Mouse (Mus musculus): ENCODE data around the gene Faap24. TPM values are rescaled to one million over a fixed set of nuclear protein-coding genes. Genes with fewer than 3 reads are reported as not detected.

Gene Faap24
- polyA plus RNA-seq, 1 experiment from 2014 or later: 21.7 TPM

DNA sequence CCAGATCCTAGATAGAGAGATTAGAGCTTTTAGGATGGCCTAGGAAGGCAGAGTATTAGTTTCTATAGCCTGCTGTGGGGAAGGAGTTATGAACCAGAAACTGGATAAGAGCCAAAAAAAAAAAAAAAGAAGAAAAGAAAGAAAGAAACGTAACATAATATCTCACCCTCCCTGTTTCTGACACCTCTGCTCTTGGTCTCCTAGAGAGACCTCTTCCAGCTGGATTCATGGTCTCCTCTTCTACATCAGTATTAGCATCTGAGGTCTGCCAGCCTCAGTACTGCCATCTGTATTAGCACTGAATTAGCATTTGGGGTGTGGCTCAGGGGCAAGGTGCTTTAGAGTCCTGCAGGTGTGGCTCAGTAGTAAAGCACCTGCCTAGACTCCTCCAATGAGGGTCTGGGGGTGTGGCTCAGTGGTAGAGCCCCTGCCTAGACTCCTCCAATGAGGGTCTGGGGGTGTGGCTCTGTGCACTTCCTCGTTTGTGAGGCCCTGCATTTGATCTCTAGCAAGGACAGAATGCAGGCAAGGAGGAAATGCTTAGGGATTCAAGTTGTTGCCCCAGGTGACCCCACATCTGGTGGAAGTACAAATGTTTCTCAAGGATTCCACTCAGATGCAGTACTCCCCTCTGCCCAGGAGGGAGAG, 13.8 kb downstream of the Faap24 start:
- no peaks in the 10 kb centered on the region for H3K9me3 ChIP-seq
- H3K4me1 ChIP-seq: no peaks in the 10 kb centered on the region
- no peaks in the 10 kb centered on the region for H3K36me3 ChIP-seq
- H3K4me2 ChIP-seq (replicated peaks): no peak overlapping the region
- 55% methylated on average over 2 of the region's 2 CpGs for WGBS
- H3K27me3 ChIP-seq: no peaks in the 10 kb centered on the region
- ATAC-seq (ENCODE audit: low FRiP score, low read depth): no peak
- no peak overlapping the region for H3K27ac ChIP-seq (replicated peaks)
- no peak overlapping the region for H3K9ac ChIP-seq (replicated peaks)
- no peak overlapping the region for H3K4me3 ChIP-seq

DNA sequence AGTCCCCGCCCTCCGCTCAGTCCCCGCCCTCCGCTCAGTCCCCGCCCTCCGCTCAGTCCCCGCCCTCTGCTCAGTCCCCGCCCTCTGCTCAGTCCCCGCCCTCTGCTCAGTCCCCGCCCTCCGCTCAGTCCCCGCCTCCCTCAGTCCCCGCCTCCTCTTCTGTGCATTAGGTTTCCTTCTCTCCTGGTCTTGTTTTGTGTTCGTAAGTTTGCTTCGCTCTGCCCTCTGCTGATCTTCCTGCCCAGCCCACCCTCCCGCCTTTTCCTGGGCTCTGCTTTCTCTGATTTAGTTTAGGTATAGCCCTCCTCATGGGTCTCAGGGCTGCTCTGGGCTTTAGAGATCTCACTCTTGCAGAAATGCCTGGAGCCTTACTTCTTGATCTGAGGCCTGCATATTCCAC, 14.8 kb downstream of the Faap24 start:
- Histone ChIP-seq H3K36me3 (no peaks in the 10 kb centered on the region), H3K4me1 (no peaks in the 10 kb centered on the region), H3K9me3 (no peaks in the 10 kb centered on the region), H3K4me3 (no peak overlapping the region), H3K27me3 (no peaks in the 10 kb centered on the region), H3K27ac (replicated peaks) (no peak overlapping the region), H3K4me2 (replicated peaks) (no peak overlapping the region), H3K9ac (replicated peaks) (no peak overlapping the region)
- 52% methylated on average over 7 of the region's 16 CpGs for WGBS
- no peak for ATAC-seq (ENCODE audit: low FRiP score, low read depth)

- Histone ChIP-seq H3K4me3 (no peak overlapping the region), H3K9me3 (no peaks in the 10 kb centered on the region), H3K4me2 (replicated peaks) (no peak overlapping the region), H3K27ac (replicated peaks) (no peak overlapping the region), H3K4me1 (no peaks in the 10 kb centered on the region), H3K9ac (replicated peaks) (no peak overlapping the region), H3K27me3 (no peaks in the 10 kb centered on the region), H3K36me3 (no peaks in the 10 kb centered on the region)
- ATAC-seq (ENCODE audit: low FRiP score, low read depth): no peak
- 89% methylated on average over 8 of the region's 8 CpGs for WGBS
These were observed 16.3 kb downstream of the Faap24 start for GRCm38 (mm10) chr7:35380351-35380750.

DNA sequence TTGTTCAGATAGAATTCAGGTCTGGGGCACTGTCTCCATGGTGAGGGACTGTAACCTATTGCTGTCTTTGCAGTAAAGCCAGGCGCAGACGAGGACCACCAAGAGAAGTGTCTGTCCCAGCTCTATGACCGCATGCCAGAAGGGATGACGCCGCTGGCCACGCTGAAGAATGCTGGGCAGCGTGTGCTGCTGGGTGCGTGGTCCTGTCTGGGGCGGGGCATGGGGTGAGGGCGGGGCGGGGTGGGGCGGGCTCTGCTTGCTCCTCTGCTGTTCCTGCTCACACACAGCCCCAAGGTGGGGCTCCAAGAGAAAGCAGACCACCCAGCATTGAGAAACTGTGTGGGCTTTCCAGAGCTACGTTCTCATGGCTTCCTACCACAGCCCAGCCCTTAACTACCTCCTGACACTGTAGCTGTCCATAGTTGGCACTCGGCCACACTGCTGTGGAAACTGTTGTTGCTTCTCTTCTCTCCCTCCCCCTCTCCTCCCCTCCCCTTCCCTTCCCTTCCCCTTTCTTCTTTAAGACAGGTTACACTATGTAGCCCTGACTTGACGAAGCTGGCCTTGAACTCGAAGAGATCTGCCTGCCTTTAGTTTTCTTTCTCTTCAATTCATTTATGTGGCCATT, 17.0 kb downstream of the Faap24 start:
- no peak overlapping the region for H3K4me2 ChIP-seq (replicated peaks)
- H3K36me3 ChIP-seq: no peaks in the 10 kb centered on the region
- 52% methylated on average over 16 of the region's 16 CpGs for WGBS
- H3K27me3 ChIP-seq: no peaks in the 10 kb centered on the region
- H3K4me1 ChIP-seq: no peaks in the 10 kb centered on the region
- no peak overlapping the region for H3K9ac ChIP-seq (replicated peaks)
- no peak overlapping the region for H3K27ac ChIP-seq (replicated peaks)
- H3K4me3 ChIP-seq: no peak overlapping the region
- H3K9me3 ChIP-seq: no peaks in the 10 kb centered on the region
- no peak; the same call in 1 of the 2 replicates for ATAC-seq (ENCODE audit: low FRiP score, low read depth)

DNA sequence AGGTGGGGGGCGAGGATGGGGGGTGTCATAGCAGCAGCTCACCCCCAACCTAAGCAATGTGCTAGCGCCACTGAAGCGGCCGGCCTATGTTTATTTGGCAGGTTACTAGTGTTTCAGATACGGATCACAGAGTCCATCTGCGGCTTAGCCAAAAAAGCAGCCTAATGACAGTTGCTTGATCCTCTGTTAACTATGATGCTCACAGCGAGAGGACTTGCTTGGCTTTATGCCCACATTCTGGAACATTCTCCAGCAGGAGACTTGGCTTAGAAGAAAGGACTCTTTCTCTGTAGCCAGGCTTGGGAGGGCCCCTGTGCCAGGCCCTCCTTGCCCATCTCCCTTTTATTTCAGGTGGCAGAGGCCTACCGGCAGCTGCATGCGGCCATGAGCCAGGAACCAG, 20.0 kb downstream of the Faap24 start:
- Histone ChIP-seq H3K4me3 (no peak overlapping the region), H3K27ac (replicated peaks) (no peak overlapping the region), H3K4me2 (replicated peaks) (no peak overlapping the region), H3K9ac (replicated peaks) (no peak overlapping the region), H3K9me3 (no peaks in the 10 kb centered on the region), H3K36me3 (no peaks in the 10 kb centered on the region), H3K27me3 (no peaks in the 10 kb centered on the region), H3K4me1 (peaks cover under 1% of the 10 kb centered on the region; the same call in 1 of the 2 replicates)
- WGBS: 93% methylated on average over 9 of the region's 9 CpGs
- ATAC-seq (ENCODE audit: low FRiP score, low read depth): no peak

DNA sequence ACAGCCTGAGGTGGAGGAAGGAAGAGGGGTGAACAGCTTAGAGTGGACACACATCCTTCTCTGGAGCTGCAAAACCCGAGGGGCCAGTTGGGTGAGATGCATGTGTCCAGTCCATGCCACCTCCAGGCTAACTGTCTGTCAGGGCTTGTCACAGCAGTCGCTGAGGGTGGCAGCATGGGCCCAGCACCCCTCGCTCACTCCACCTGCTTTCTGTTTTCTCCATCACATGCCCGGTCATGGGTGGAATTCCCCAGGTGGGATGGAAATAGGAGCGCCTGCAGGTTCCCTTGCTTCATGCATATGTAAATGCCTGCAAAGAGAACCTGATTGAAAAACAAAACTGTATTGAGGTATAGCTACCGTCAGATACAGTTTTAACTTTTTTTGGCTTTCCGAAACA, 22.4 kb downstream of the Faap24 start:
- no peaks in the 10 kb centered on the region for H3K36me3 ChIP-seq
- H3K27me3 ChIP-seq: no peaks in the 10 kb centered on the region
- no peak overlapping the region for H3K9ac ChIP-seq (replicated peaks)
- no peak overlapping the region for H3K27ac ChIP-seq (replicated peaks)
- no peaks in the 10 kb centered on the region for H3K9me3 ChIP-seq
- no peak for ATAC-seq (ENCODE audit: low FRiP score, low read depth)
- no peak overlapping the region for H3K4me2 ChIP-seq (replicated peaks)
- H3K4me1 ChIP-seq: peaks cover 11% of the 10 kb centered on the region
- H3K4me3 ChIP-seq: no peak overlapping the region
- 92% methylated on average over 7 of the region's 7 CpGs for WGBS

DNA sequence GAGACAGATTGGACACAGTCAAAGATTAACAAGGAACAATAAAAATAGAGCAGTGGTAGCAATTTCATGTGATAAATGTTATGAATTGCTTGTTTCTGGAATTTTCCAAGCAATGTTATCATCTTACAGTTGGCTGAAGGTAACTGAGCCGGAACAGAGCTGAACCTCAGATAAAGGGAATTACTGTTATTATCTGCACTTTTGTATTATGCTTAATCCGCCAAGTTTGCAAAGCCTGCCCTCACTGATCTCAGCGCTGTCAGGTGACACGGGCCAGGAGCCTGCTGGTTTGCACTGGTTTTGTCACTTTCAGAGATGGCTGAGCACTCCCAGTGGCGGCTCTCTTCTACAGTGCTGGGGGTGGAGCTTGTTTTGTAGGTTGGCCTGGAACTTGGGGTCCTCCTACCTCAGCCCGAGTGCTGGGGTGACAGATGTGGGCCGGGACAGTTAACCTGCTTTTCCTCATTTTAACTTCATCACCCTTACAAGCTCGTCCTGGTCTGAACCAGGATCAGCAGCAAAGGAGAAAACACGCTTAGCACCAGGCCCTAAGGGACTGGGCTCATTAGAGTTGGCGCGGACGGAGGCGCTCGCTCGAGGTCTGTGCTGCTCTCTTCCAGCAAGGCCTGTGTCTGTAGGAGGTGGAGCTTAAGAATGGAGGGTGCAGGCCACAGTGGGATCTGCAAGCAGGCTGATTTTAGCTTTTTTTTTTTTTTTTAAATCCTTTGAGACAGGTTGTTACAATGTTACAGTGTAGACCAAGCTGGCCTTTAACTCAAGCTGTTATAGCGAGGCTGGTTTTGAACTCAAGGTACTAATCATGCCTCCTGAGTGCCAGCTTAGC, 23.3 kb downstream of the Faap24 start:
- H3K27me3 ChIP-seq: no peaks in the 10 kb centered on the region
- no peak overlapping the region for H3K27ac ChIP-seq (replicated peaks)
- ATAC-seq (ENCODE audit: low FRiP score, low read depth): no peak
- H3K4me1 ChIP-seq: peaks cover 11% of the 10 kb centered on the region
- WGBS: 73% methylated on average over 16 of the region's 16 CpGs
- no peak overlapping the region for H3K4me3 ChIP-seq
- H3K9ac ChIP-seq (replicated peaks): no peak overlapping the region
- H3K36me3 ChIP-seq: no peaks in the 10 kb centered on the region
- no peaks in the 10 kb centered on the region for H3K9me3 ChIP-seq
- no peak overlapping the region for H3K4me2 ChIP-seq (replicated peaks)

- peaks cover 11% of the 10 kb centered on the region for H3K4me1 ChIP-seq
- H3K36me3 ChIP-seq: no peaks in the 10 kb centered on the region
- H3K4me3 ChIP-seq: no peak overlapping the region
- H3K27me3 ChIP-seq: no peaks in the 10 kb centered on the region
- WGBS: 92% methylated on average over 14 of the region's 14 CpGs
- H3K27ac ChIP-seq (replicated peaks): no peak overlapping the region
- ATAC-seq (ENCODE audit: low FRiP score, low read depth): no peak
- no peak overlapping the region for H3K4me2 ChIP-seq (replicated peaks)
- H3K9ac ChIP-seq (replicated peaks): no peak overlapping the region
- H3K9me3 ChIP-seq: no peaks in the 10 kb centered on the region
These were observed 24.1 kb downstream of the Faap24 start for GRCm38 (mm10) chr7:35372483-35373017.

DNA sequence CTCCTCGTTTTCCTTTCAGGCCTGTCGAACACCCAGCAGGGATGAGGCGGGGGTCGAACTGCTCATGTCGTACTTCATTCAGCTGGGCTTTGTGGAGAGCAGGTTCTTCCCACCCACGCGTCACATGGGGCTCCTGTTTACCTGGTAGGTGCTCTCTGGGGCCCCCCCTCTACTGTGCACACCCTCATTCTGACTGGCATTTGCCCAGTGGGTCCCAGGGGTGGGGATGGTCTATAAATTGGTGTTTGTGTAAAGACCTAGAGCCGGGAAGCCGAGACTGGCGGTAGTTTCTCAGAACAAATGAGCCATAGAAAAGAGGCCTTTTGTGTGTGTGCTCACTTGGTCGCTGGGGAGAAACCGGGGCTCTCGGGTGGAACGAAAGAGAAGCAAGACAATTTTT, 25.5 kb downstream of the Faap24 start:
- Histone ChIP-seq H3K36me3 (no peaks in the 10 kb centered on the region), H3K27ac (replicated peaks) (no peak overlapping the region), H3K27me3 (no peaks in the 10 kb centered on the region), H3K9ac (replicated peaks) (no peak overlapping the region), H3K4me2 (replicated peaks) (0 out of 2 replicates have a peak overlapping the region, but pooled peaks have one; percentile 18), H3K4me1 (peaks cover 11% of the 10 kb centered on the region), H3K9me3 (no peaks in the 10 kb centered on the region), H3K4me3 (no peak overlapping the region)
- ATAC-seq (ENCODE audit: low FRiP score, low read depth): no peak
- 33% methylated on average over 14 of the region's 14 CpGs for WGBS

GRCm38 (mm10) chr7:35365161-35365910, 31.3 kb downstream of the Faap24 start:
- Histone ChIP-seq H3K27ac (replicated peaks) (no peak overlapping the region), H3K36me3 (no peaks in the 10 kb centered on the region), H3K4me1 (no peaks in the 10 kb centered on the region), H3K4me3 (no peak overlapping the region), H3K9me3 (no peaks in the 10 kb centered on the region), H3K4me2 (replicated peaks) (no peak overlapping the region), H3K27me3 (no peaks in the 10 kb centered on the region), H3K9ac (replicated peaks) (no peak overlapping the region)
- no peak for ATAC-seq (ENCODE audit: low FRiP score, low read depth)
- WGBS: 83% methylated on average over 12 of the region's 12 CpGs

DNA sequence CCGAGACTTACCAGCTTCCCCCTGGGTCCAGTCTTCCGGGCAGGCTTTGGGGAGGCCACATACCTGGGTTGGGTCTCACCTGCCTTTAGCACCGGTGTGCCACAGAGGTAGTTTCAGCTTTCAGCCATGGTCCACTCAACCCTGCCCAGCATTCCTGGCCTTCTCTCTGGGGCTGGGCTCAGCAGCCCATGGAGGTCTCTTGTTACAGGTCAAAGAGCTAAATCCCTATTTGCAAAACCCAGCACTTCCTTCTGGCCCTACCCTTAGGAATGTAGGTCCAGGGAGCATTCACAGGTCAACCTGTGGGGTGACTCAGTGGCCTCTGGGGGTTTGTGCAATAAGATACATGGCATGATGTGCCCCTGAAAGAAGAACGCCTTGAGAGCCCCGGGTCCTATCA, 33.8 kb downstream of the Faap24 start:
- H3K9me3 ChIP-seq: no peaks in the 10 kb centered on the region
- WGBS: 72% methylated on average over 5 of the region's 5 CpGs
- ATAC-seq (ENCODE audit: low FRiP score, low read depth): no peak
- H3K4me2 ChIP-seq (replicated peaks): no peak overlapping the region
- H3K27me3 ChIP-seq: no peaks in the 10 kb centered on the region
- no peaks in the 10 kb centered on the region for H3K36me3 ChIP-seq
- no peak overlapping the region for H3K27ac ChIP-seq (replicated peaks)
- no peak overlapping the region for H3K4me3 ChIP-seq
- no peaks in the 10 kb centered on the region for H3K4me1 ChIP-seq
- H3K9ac ChIP-seq (replicated peaks): no peak overlapping the region
